ENCODE assay signal across 8 mouse cellular contexts in genomic region chr5:114139175-114139574, GRCm38 (mm10). TPM values are rescaled to one million over a fixed set of nuclear protein-coding genes. Genes with fewer than 3 reads are reported as not detected.
DNase-seq lines count a peak whose midpoint lies in the region; ATAC-seq and TF ChIP-seq lines count a peak whose summit lies in the region.

No protein-coding gene starts in this region.

- peak; percentile 85 for ATAC-seq in frontal cortex, adult (ENCODE audit: low TSS enrichment)

- H3K27ac ChIP-seq in spleen, adult 2 months (ENCODE audit: insufficient read depth, low read length): 0 out of 2 replicates have a peak overlapping the region, but pooled peaks have one; percentile 5

- intact Hi-C loops in heart, postnatal 14 days (cut with DNase I): loop anchor here (2.0 kb wide), 1 partner anchor 40 kb away; no protein-coding TSS in a partner anchor

- H3K4me3 ChIP-seq in spleen, adult 2 months (ENCODE audit: extremely low read depth, insufficient read depth, insufficient read length): no peak overlapping the region
- H3K4me3 ChIP-seq in lung, adult 2 months (replicated peaks; ENCODE audit: extremely low read depth, low read depth, low read length): no peak overlapping the region

- WGBS in spleen, adult 2 months: 80% methylated on average over 9 of the region's 9 CpGs
- WGBS in lung, adult 2 months: 13% methylated on average over 9 of the region's 9 CpGs

- DNase-seq in spleen, adult 2 months (ENCODE audit: low read depth in 1 of 2, low spot score in 2 of 2): no peak
- DNase-seq in spleen, postnatal 14 days (ENCODE audit: low spot score in 2 of 2): no peak
- DNase-seq in heart, postnatal 14 days: peak; percentile 87 to 92
- peak; percentile 91 to 92 for DNase-seq in kidney, postnatal 36 days
- DNase-seq in lung, adult 2 months: peak; percentile 72
- peak; percentile 82 for DNase-seq in ovary, postnatal 36 days (ENCODE audit: low spot score)
- DNase-seq in spleen, adult 12 weeks (ENCODE audit: low spot score): no peak

- no peak for TF ChIP-seq POLR2A in spleen, adult 2 months (IDR thresholded peaks at IDR 0.05; ENCODE audit: low read depth, low read length)
- peak; percentile 49; the same call in 1 of the 2 replicates for TF ChIP-seq POLR2A in lung, adult 2 months (IDR thresholded peaks at IDR 0.05; ENCODE audit: borderline replicate concordance, extremely low read depth, low read depth, low read length)

- H3K27me3 ChIP-seq in spleen, adult 2 months (ENCODE audit: control insufficient read depth, insufficient read depth, low read length): no peaks in the 10 kb centered on the region

- peaks cover 6% of the 10 kb centered on the region for H3K36me3 ChIP-seq in spleen, adult 2 months (ENCODE audit: control insufficient read depth, insufficient read depth, low read length)

- H3K4me1 ChIP-seq in spleen, adult 2 months (ENCODE audit: control insufficient read depth, insufficient read depth, insufficient read length): no peaks in the 10 kb centered on the region
- peaks cover 10% of the 10 kb centered on the region for H3K4me1 ChIP-seq in lung, adult 2 months (ENCODE audit: control insufficient read depth, insufficient read depth, low read length)

- TF ChIP-seq CTCF in spleen, adult 2 months (IDR thresholded peaks at IDR 0.05; ENCODE audit: extremely low read depth, insufficient read depth, insufficient read length, insufficient replicate concordance): no peak
- TF ChIP-seq CTCF in lung, adult 2 months (IDR thresholded peaks at IDR 0.05; ENCODE audit: insufficient read depth, low read length): no peak

RNA-seq across cellular contexts. Expression of gene Acacb, which starts 7.2 kb away (rescaled TPM):
- 9.2 and 9.3 TPM in 2 replicates for polyA plus RNA-seq in spleen, adult 2 months (2012; rRNA removed)
- total RNA-seq in heart, postnatal 14 days (2021): 100 to 1,000 TPM; 184 to 195 TPM
- polyA plus RNA-seq in lung, adult 2 months (2012; rRNA removed): 20.0 and 37.5 TPM in 2 replicates

RNA-seq across cellular contexts. Expression of gene Ung, which starts 9.0 kb away (rescaled TPM):
- polyA plus RNA-seq in spleen, adult 2 months (2012; rRNA removed): 5.7 and 8.8 TPM in 2 replicates
- 10 to 100 TPM; 24.1 to 26.9 TPM for total RNA-seq in heart, postnatal 14 days (2021)
- 2.2 and 3.0 TPM in 2 replicates for polyA plus RNA-seq in lung, adult 2 months (2012; rRNA removed)

RNA-seq across cellular contexts. Expression of gene Alkbh2, which starts 11.2 kb away (rescaled TPM):
- polyA plus RNA-seq in spleen, adult 2 months (2012; rRNA removed): 9.0 and 9.8 TPM in 2 replicates
- 1 to 10 TPM; 2.0 to 2.3 TPM for total RNA-seq in heart, postnatal 14 days (2021)
- 7.7 and 8.6 TPM in 2 replicates for polyA plus RNA-seq in lung, adult 2 months (2012; rRNA removed)

RNA-seq across cellular contexts. Expression of gene Svop, which starts 47.8 kb away (rescaled TPM):
- polyA plus RNA-seq in spleen, adult 2 months (2012; rRNA removed): not detected in 2 replicates
- total RNA-seq in heart, postnatal 14 days (2021): under 1 TPM in 1 of 2 experiments, not detected in 1; 0.19 TPM
- not detected in 2 replicates for polyA plus RNA-seq in lung, adult 2 months (2012; rRNA removed)

Comparison
In these comparisons a context has a peak if more than half of its experiments do, and no peak if none do; other contexts are left out.
1. DNase-seq: peak in heart, postnatal 14 days (2 of 2), kidney, postnatal 36 days (2 of 2), lung, adult 2 months (single experiment) and ovary, postnatal 36 days (single experiment); none in spleen, adult 2 months (0 of 2), spleen, postnatal 14 days (0 of 2) and spleen, adult 12 weeks (single experiment).